Mouse (Mus musculus): ENCODE measurements around the gene Ppp1r36.

- TF ChIP-seq POLR2A (IDR thresholded peaks at IDR 0.05; ENCODE audit: low read depth, low read length) = no peak
- peak; percentile 15; the same call in 1 of the 2 replicates for TF ChIP-seq CTCF (IDR thresholded peaks at IDR 0.05; ENCODE audit: extremely low read depth, insufficient read length, insufficient replicate concordance, low read depth, low read length)
Observed at GRCm38 (mm10) chr12:76401674-76402073, 15.7 kb upstream of the Ppp1r36 start.

Data from small intestine, adult 2 months (tissue).